Mouse (Mus musculus) brown adipose tissue, adult 24 weeks (tissue): ENCODE data around the gene Casp3. TPM values are rescaled to one million over a fixed set of nuclear protein-coding genes. Genes with fewer than 3 reads are reported as not detected.

Experiments
- H3K27ac ChIP-seq: fragments of 200-500 bp; replicated peaks from 2 replicates; pipeline ENCODE4 v1.5.1; 2012; ENCODE audit warnings: low read depth, mild to moderate bottlenecking, low read length
- H3K4me1 ChIP-seq: fragments of 200-500 bp; 2 replicates; pipeline ENCODE4 v1.6.1; 2012; ENCODE audit warnings: low read length, mixed read lengths; ENCODE audit not compliant: control insufficient read depth, insufficient read depth, insufficient read length
- H3K4me3 ChIP-seq: fragments of 200-500 bp; 2 replicates; pipeline ENCODE4 v1.5.1; 2012; ENCODE audit warnings: low read depth, mild to moderate bottlenecking, low read length, moderate library complexity; ENCODE audit not compliant: insufficient read depth
- polyA plus RNA-seq: library from polyadenylated mRNA; stranded (reverse); fragments of >200 nt; gene quantifications from 2 replicates; pipeline ENCODE4 v1.2.4, GENCODE M21; 2012; ENCODE audit not compliant: missing spikeins, insufficient read depth, insufficient read length

Gene Casp3
- polyA plus RNA-seq, 1 experiment = 24.5 TPM

GRCm38 (mm10) chr8:46596530-46596929 lies 20.6 kb upstream of the Casp3 start:
- Histone ChIP-seq H3K4me3 (no peak overlapping the region), H3K4me1 (no peaks in the 10 kb centered on the region), H3K27ac (no peak overlapping the region)

- no peaks in the 10 kb centered on the region for H3K4me1 ChIP-seq
- peak overlapping the region; percentile 33; the same call in 1 of the 2 replicates for H3K27ac ChIP-seq
- H3K4me3 ChIP-seq = no peak overlapping the region
Measured at GRCm38 (mm10) chr8:46597411-46597810, 19.7 kb upstream of the Casp3 start.

GRCm38 (mm10) chr8:46598114-46598513 lies 19.0 kb upstream of the Casp3 start:
- H3K27ac ChIP-seq = no peak overlapping the region
- H3K4me1 ChIP-seq = no peaks in the 10 kb centered on the region
- H3K4me3 ChIP-seq = no peak overlapping the region

GRCm38 (mm10) chr8:46598753-46599152 lies 18.3 kb upstream of the Casp3 start:
- Histone ChIP-seq H3K4me3 (no peak overlapping the region), H3K4me1 (no peaks in the 10 kb centered on the region), H3K27ac (no peak overlapping the region)

GRCm38 (mm10) chr8:46599314-46599904 lies 17.7 kb upstream of the Casp3 start:
- Histone ChIP-seq H3K4me1 (no peaks in the 10 kb centered on the region), H3K27ac (no peak overlapping the region), H3K4me3 (no peak overlapping the region)

- Histone ChIP-seq H3K4me1 (no peaks in the 10 kb centered on the region), H3K4me3 (no peak overlapping the region), H3K27ac (no peak overlapping the region)
Measured at GRCm38 (mm10) chr8:46600959-46601707, 16.0 kb upstream of the Casp3 start.

- no peak overlapping the region for H3K4me3 ChIP-seq
- no peak overlapping the region for H3K27ac ChIP-seq
- no peaks in the 10 kb centered on the region for H3K4me1 ChIP-seq
Measured at GRCm38 (mm10) chr8:46603587-46603986, 13.5 kb upstream of the Casp3 start.

- Histone ChIP-seq H3K4me3 (no peak overlapping the region), H3K4me1 (no peaks in the 10 kb centered on the region), H3K27ac (no peak overlapping the region)
Measured at GRCm38 (mm10) chr8:46606930-46607329, 10.2 kb upstream of the Casp3 start.

GRCm38 (mm10) chr8:46611557-46611956 lies 5.5 kb upstream of the Casp3 start:
- H3K4me3 ChIP-seq = no peak overlapping the region
- H3K4me1 ChIP-seq = no peaks in the 10 kb centered on the region
- no peak overlapping the region for H3K27ac ChIP-seq

GRCm38 (mm10) chr8:46612913-46613312 lies 4.2 kb upstream of the Casp3 start:
- H3K27ac ChIP-seq = no peak overlapping the region
- H3K4me3 ChIP-seq = no peak overlapping the region
- no peaks in the 10 kb centered on the region for H3K4me1 ChIP-seq

GRCm38 (mm10) chr8:46613377-46613776 lies 3.7 kb upstream of the Casp3 start:
- H3K4me3 ChIP-seq = no peak overlapping the region
- no peaks in the 10 kb centered on the region; the same call in 1 of the 2 replicates for H3K4me1 ChIP-seq
- no peak overlapping the region for H3K27ac ChIP-seq

GRCm38 (mm10) chr8:46615936-46616335 lies 1.2 kb upstream of the Casp3 start:
- no peak overlapping the region for H3K4me3 ChIP-seq
- H3K27ac ChIP-seq = no peak overlapping the region
- H3K4me1 ChIP-seq = peaks cover 3% of the 10 kb centered on the region; the same call in 1 of the 2 replicates

GRCm38 (mm10) chr8:46617690-46618620 lies 864 bp downstream of the Casp3 start:
- H3K4me1 ChIP-seq = peaks cover 3% of the 10 kb centered on the region; the same call in 1 of the 2 replicates
- no peak overlapping the region for H3K27ac ChIP-seq
- H3K4me3 ChIP-seq = peak overlapping the region; percentile 91

- Histone ChIP-seq H3K4me3 (peak overlapping the region; percentile 91), H3K27ac (no peak overlapping the region), H3K4me1 (peaks cover 3% of the 10 kb centered on the region; the same call in 1 of the 2 replicates)
Measured at GRCm38 (mm10) chr8:46618639-46619320, 1.7 kb downstream of the Casp3 start.
